Mouse (Mus musculus) bone marrow, adult 2 months (tissue): ENCODE data around the gene Gm20547. TPM values are rescaled to one million over a fixed set of nuclear protein-coding genes. Genes with fewer than 3 reads are reported as not detected.

ENCODE experiments used
- H3K27ac ChIP-seq: fragments of 200-500 bp; 2 replicates; pipeline ENCODE4 v1.5.1; 2012; ENCODE audit warnings: low read depth, mild to moderate bottlenecking, control low read depth, inconsistent platforms, low read length; ENCODE audit not compliant: control insufficient read depth, poor library complexity, insufficient read depth
- H3K4me1 ChIP-seq: fragments of 200-500 bp; 2 replicates; pipeline ENCODE4 v1.6.1; 2011; ENCODE audit warnings: low read length; ENCODE audit not compliant: control insufficient read depth, insufficient read depth
- H3K4me3 ChIP-seq: fragments of 200-500 bp; replicated peaks from 2 replicates; pipeline ENCODE3; 2011; ENCODE audit warnings: mild to moderate bottlenecking, low read depth, low read length, control low read depth; ENCODE audit not compliant: control insufficient read depth
- CTCF ChIP-seq: fragments of 200-500 bp; IDR thresholded peaks from 2 replicates; pipeline ENCODE4 v1.5.1; 2011; ENCODE audit warnings: low read length, control low read depth; ENCODE audit not compliant: control insufficient read depth, insufficient read depth
- POLR2A ChIP-seq: fragments of 200-500 bp; IDR thresholded peaks from 2 replicates; pipeline ENCODE4 v1.6.1; 2011; ENCODE audit warnings: low read depth, mild to moderate bottlenecking, control low read depth, low read length, borderline replicate concordance; ENCODE audit not compliant: control insufficient read depth
- WGBS: fragments of 180-500 bp; shearing (Covaris S2); methylation state at CpG from one replicate; pipeline ENCODE4 v1.1.7; 2018; 5-methylcytosine and 5-hydroxymethylcytosine counted together
- polyA plus RNA-seq: library from polyadenylated mRNA; stranded (reverse); fragments of >200 nt; gene quantifications from 2 replicates; pipeline ENCODE4 v1.2.4, GENCODE M21; 2011; ENCODE audit warnings: low replicate concordance; ENCODE audit not compliant: missing spikeins, insufficient read depth, insufficient read length

The Gm20547 gene
- polyA plus RNA-seq, 1 experiment = 2.0 TPM

- H3K27ac ChIP-seq = peak overlapping the region; percentile 76
- H3K4me1 ChIP-seq = peaks cover 5% of the 10 kb centered on the region
- TF ChIP-seq CTCF (no peak), POLR2A (no peak; the same call in 1 of the 2 replicates)
- peak overlapping the region; percentile 84 for H3K4me3 ChIP-seq
- 2% methylated on average over 42 of the region's 45 CpGs for WGBS
These were observed 17.4 kb upstream of the Gm20547 start for GRCm38 (mm10) chr17:34899053-34899889.

GRCm38 (mm10) chr17:34898706-34899052, 16.8 kb upstream of the Gm20547 start:
- 2% methylated on average over 34 of the region's 47 CpGs for WGBS
- H3K4me3 ChIP-seq = peak overlapping the region; percentile 84
- TF ChIP-seq CTCF (no peak), POLR2A (no peak)
- peak overlapping the region; percentile 42; the same call in 1 of the 2 replicates for H3K27ac ChIP-seq
- peaks cover 5% of the 10 kb centered on the region for H3K4me1 ChIP-seq

- peak within 1 kb of the TSS; percentile 84 for H3K4me3 ChIP-seq
- WGBS = under 1% methylated on average over 37 of the region's 44 CpGs
- TF ChIP-seq CTCF (no peak), POLR2A (peak; percentile 40; the same call in 1 of the 2 replicates)
- peak within 1 kb of the TSS; percentile 76 for H3K27ac ChIP-seq
- peaks cover 5% of the 10 kb centered on the region for H3K4me1 ChIP-seq
These were observed 16.3 kb upstream of the Gm20547 start, which contains the start of the genes C2 and Ehmt2 for GRCm38 (mm10) chr17:34898160-34898586. Gene C2, minus strand, starts transcription at chr17:34898265. Gene Ehmt2, plus strand, starts transcription at chr17:34898469.

- H3K27ac ChIP-seq = peak overlapping the region; percentile 71; the same call in 1 of the 2 replicates
- 14% methylated on average over 10 of the region's 10 CpGs for whole genome bisulfite sequencing
- no peak for TF ChIP-seq POLR2A
- TF ChIP-seq CTCF = no peak
- H3K4me3 ChIP-seq = peak overlapping the region; percentile 56
- peaks cover 5% of the 10 kb centered on the region for H3K4me1 ChIP-seq
These were observed 15.7 kb upstream of the Gm20547 start for GRCm38 (mm10) chr17:34897373-34898159.

GRCm38 (mm10) chr17:34896366-34896765, 14.5 kb upstream of the Gm20547 start:
- H3K4me3 ChIP-seq = no peak overlapping the region
- TF ChIP-seq POLR2A (no peak), CTCF (no peak)
- no peak overlapping the region for H3K27ac ChIP-seq
- peaks cover 5% of the 10 kb centered on the region for H3K4me1 ChIP-seq
- WGBS = 45% methylated on average over 17 of the region's 17 CpGs

- WGBS = 84% methylated on average over 15 of the region's 15 CpGs
- H3K4me1 ChIP-seq = peaks cover 5% of the 10 kb centered on the region
- TF ChIP-seq POLR2A (no peak), CTCF (no peak)
- no peak overlapping the region for H3K27ac ChIP-seq
- H3K4me3 ChIP-seq = no peak overlapping the region
These were observed 13.9 kb upstream of the Gm20547 start for GRCm38 (mm10) chr17:34895724-34896123.

- peak overlapping the region; percentile 64 for H3K4me3 ChIP-seq
- 14% methylated on average over 51 of the region's 51 CpGs for WGBS
- TF ChIP-seq POLR2A (0 out of 2 replicates have a peak, but pooled peaks have one; percentile 40), CTCF (no peak)
- peak overlapping the region; percentile 8; the same call in 1 of the 2 replicates for H3K27ac ChIP-seq
- peaks cover 5% of the 10 kb centered on the region for H3K4me1 ChIP-seq
These were observed 13.1 kb upstream of the Gm20547 start for GRCm38 (mm10) chr17:34894801-34895530.
